Mouse (Mus musculus) 3T3-L1 (cell line): ENCODE results near the gene Prl2a1.
"Not testable (repeated sequence)": the region's sequence is repeated elsewhere in the genome, so short reads cannot be mapped to it uniquely, and the experiment has no call there.

Experiments used
- DNase-seq: peaks from one replicate; pipeline ENCODE4 v3.0.0-alpha.2; 2015; ENCODE audit warnings: low read depth, low spot score

The Prl2a1 gene

GRCm38 (mm10) chr13:27801354-27801753 is at the start of gene Prl2a1:
Prl2a1 (plus strand) TSS chr13:27801654.
- DNase-seq = no peak

GRCm38 (mm10) chr13:27780704-27781103 is 20.8 kb upstream of the Prl2a1 start, which contains the start of gene Prl7c1:
Prl7c1 (minus strand) TSS chr13:27780804.
- not testable (repeated sequence) for DNase-seq

- DNase-seq = peak; percentile 56
Observed at GRCm38 (mm10) chr13:27799303-27799702, 2.2 kb upstream of the Prl2a1 start.

- no peak for DNase-seq
Observed at GRCm38 (mm10) chr13:27802765-27803164, 1.3 kb downstream of the Prl2a1 start.

- no peak for DNase-seq
Observed at GRCm38 (mm10) chr13:27849042-27849441, 47.6 kb downstream of the Prl2a1 start, which contains the start of gene Prl2c1. Prl2c1 (plus strand) TSS chr13:27849342.
